Mouse (Mus musculus): Measurements from ENCODE around the gene Ptprs.

DNA sequence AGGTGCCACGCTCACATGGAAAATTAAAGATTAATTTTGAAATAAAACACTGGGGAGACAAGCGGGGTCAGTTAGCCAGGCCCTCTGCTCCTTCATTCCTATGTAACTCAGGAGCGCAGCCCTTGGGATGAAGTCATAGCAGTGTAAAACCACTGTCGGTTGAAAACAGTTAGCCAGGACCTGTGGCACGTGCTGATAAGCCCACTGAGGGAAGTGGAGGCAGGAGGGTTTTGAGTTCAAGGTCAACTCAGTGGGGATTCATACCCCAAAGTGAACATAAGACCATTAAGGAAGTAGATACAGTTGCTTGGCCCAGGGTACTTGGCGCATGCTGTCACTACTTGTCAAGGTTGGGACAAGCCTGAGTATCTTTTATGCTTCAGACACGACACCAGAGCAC is 64.8 kb downstream of the Ptprs start:
- TF ChIP-seq CTCF (IDR thresholded peaks at IDR 0.05; ENCODE audit: control insufficient read depth, insufficient read depth, insufficient replicate concordance, low read depth, low read length) (no peak), POLR2A (IDR thresholded peaks at IDR 0.05; ENCODE audit: control insufficient read depth, low read depth, low read length) (no peak)
